Mouse (Mus musculus) gastrocnemius, postnatal 4 days (tissue): Measurements from ENCODE around the gene Acer3. TPM values are rescaled to one million over a fixed set of nuclear protein-coding genes. Genes with fewer than 3 reads are reported as not detected.

Experiments
- DNase-seq, 2 experiments: peaks; one replicate each; pipeline ENCODE4 v3.0.0; 2021 to 2022; ENCODE audit warnings: low spot score in 2 of 2, mixed read lengths in 2 of 2
- total RNA-seq, 2 experiments: library from RNA; stranded (reverse); gene quantifications; 2 replicates each; pipeline ENCODE4 v1.2.3; 2021

Gene Acer3
- total RNA-seq, 2 experiments from 2014 or later = 7.7 to 11.7 TPM

GRCm38 (mm10) chr7:98186637-98187036, 134.4 kb downstream of the Acer3 start:
- DNase-seq = no peak

GRCm38 (mm10) chr7:98185326-98185725, 135.7 kb downstream of the Acer3 start:
- no peak for DNase-seq

GRCm38 (mm10) chr7:98178560-98179231, 142.3 kb downstream of the Acer3 start:
- no peak for DNase-seq

GRCm38 (mm10) chr7:98177929-98178559, 143.0 kb downstream of the Acer3 start, which contains the start of gene Capn5:
TSS of gene Capn5 (minus strand) at chr7:98178274.
- DNase-seq = no peak

GRCm38 (mm10) chr7:98177566-98177928, 143.5 kb downstream of the Acer3 start:
- DNase-seq = no peak

- DNase-seq = no peak
These were observed 143.9 kb downstream of the Acer3 start for GRCm38 (mm10) chr7:98177071-98177485.

- DNase-seq = no peak
These were observed 144.5 kb downstream of the Acer3 start for GRCm38 (mm10) chr7:98176322-98177070.

- DNase-seq = no peak
These were observed 145.9 kb downstream of the Acer3 start for GRCm38 (mm10) chr7:98174883-98175755.

- DNase-seq = no peak
These were observed 147.6 kb downstream of the Acer3 start for GRCm38 (mm10) chr7:98173408-98173807.

GRCm38 (mm10) chr7:98172661-98173060, 148.3 kb downstream of the Acer3 start:
- DNase-seq = no peak

- no peak for DNase-seq
These were observed 149.6 kb downstream of the Acer3 start for GRCm38 (mm10) chr7:98171141-98172073.

- DNase-seq = no peak
These were observed 155.9 kb downstream of the Acer3 start for GRCm38 (mm10) chr7:98164999-98165528.

GRCm38 (mm10) chr7:98164382-98164998, 156.5 kb downstream of the Acer3 start:
- no peak for DNase-seq

GRCm38 (mm10) chr7:98163700-98164099, 157.3 kb downstream of the Acer3 start:
- DNase-seq = no peak

- DNase-seq = no peak
These were observed 158.8 kb downstream of the Acer3 start for GRCm38 (mm10) chr7:98162239-98162638.

- no peak for DNase-seq
These were observed 160.8 kb downstream of the Acer3 start for GRCm38 (mm10) chr7:98160041-98160740.

GRCm38 (mm10) chr7:98158481-98158880, 162.5 kb downstream of the Acer3 start:
- DNase-seq = no peak

- no peak for DNase-seq
These were observed 163.2 kb downstream of the Acer3 start for GRCm38 (mm10) chr7:98157636-98158332.
